Mouse (Mus musculus) stomach, embryonic 14.5 days (tissue): Measurements from ENCODE around the gene Tmem178. TPM values are rescaled to one million over a fixed set of nuclear protein-coding genes. Genes with fewer than 3 reads are reported as not detected.
A peak's percentile ranks its signal among the peaks of the same experiment; 100 is the strongest.
"Not testable (repeated sequence)": the region's sequence is repeated elsewhere in the genome, so short reads cannot be mapped to it uniquely, and the experiment has no call there.

ENCODE experiments used
- ATAC-seq: fragments of 200-750 bp; cut with Nextera tagmentation; 2 replicates; pipeline ENCODE4 v1.8.0; 2017; ENCODE audit warnings: low read depth, moderate TSS enrichment; ENCODE audit not compliant: insufficient number of reproducible peaks, insufficient read depth, low FRiP score
- H3K27ac ChIP-seq: fragments of 300-500 bp; sonication (generic); 2 replicates; pipeline ENCODE4 v1.5.1; 2014; ENCODE audit warnings: mild to moderate bottlenecking, low read length, moderate library complexity, mixed read lengths
- H3K27me3 ChIP-seq: fragments of 300-500 bp; sonication (generic); 2 replicates; pipeline ENCODE4 v1.6.1; 2014; ENCODE audit warnings: low read length, control low read depth, mixed read lengths; ENCODE audit not compliant: control insufficient read depth, insufficient read depth
- H3K36me3 ChIP-seq: fragments of 300-500 bp; sonication (generic); 2 replicates; pipeline ENCODE4 v1.6.1; 2014; ENCODE audit warnings: mild to moderate bottlenecking, control low read depth, low read length, moderate library complexity, mixed read lengths; ENCODE audit not compliant: control insufficient read depth, insufficient read depth
- H3K4me1 ChIP-seq: fragments of 300-500 bp; sonication (generic); 2 replicates; pipeline ENCODE4 v1.6.1; 2014; ENCODE audit warnings: low read length, control low read depth, mixed read lengths; ENCODE audit not compliant: control insufficient read depth, insufficient read depth
- H3K4me2 ChIP-seq: fragments of 300-500 bp; sonication (generic); replicated peaks from 2 replicates; pipeline ENCODE4 v1.6.1; 2014; ENCODE audit warnings: low read depth, low read length, control low read depth
- H3K4me3 ChIP-seq: fragments of 300-500 bp; sonication (generic); 2 replicates; pipeline ENCODE4 v1.5.1; 2014; ENCODE audit warnings: low read depth, low read length, control low read depth
- H3K9ac ChIP-seq: fragments of 300-500 bp; sonication (generic); replicated peaks from 2 replicates; pipeline ENCODE4 v1.6.1; 2014; ENCODE audit warnings: low read depth, mild to moderate bottlenecking, control low read depth, low read length, moderate library complexity, mixed read lengths
- H3K9me3 ChIP-seq: fragments of 300-500 bp; sonication (generic); 2 replicates; pipeline ENCODE4 v1.6.1; 2016; ENCODE audit warnings: low read depth, low read length, control low read depth; ENCODE audit not compliant: control insufficient read depth
- WGBS: fragments of 180-500 bp; shearing (Covaris S2); extraction: QIAGEN DNeasy Blood & Tissue Kit; methylation state at CpG from one replicate; pipeline ENCODE4 v1.1.7; 2014; 5-methylcytosine and 5-hydroxymethylcytosine counted together
- polyA plus RNA-seq: library from polyadenylated mRNA; unstranded; fragments of >200 nt; fragmentation: Nextera tagmentation; extraction: Ambion mirVana; gene quantifications from 2 replicates; pipeline ENCODE4 v1.2.1, GENCODE M21; 2014

The Tmem178 gene
- polyA plus RNA-seq, 1 experiment from 2014 or later = 5.6 TPM

- Histone ChIP-seq H3K9me3 (no peaks in the 10 kb centered on the region), H3K27me3 (no peaks in the 10 kb centered on the region), H3K4me2 (no peak overlapping the region), H3K36me3 (no peaks in the 10 kb centered on the region), H3K4me1 (no peaks in the 10 kb centered on the region), H3K27ac (no peak overlapping the region), H3K9ac (no peak overlapping the region), H3K4me3 (no peak overlapping the region)
- no peak for ATAC-seq
- 39% methylated on average over 5 of the region's 5 CpGs for WGBS
Measured at GRCm38 (mm10) chr17:80936521-80936920, 7.9 kb upstream of the Tmem178 start.

- ATAC-seq = no peak
- no peak overlapping the region for H3K4me2 ChIP-seq
- 89% methylated on average over 7 of the region's 7 CpGs for WGBS
Measured at GRCm38 (mm10) chr17:80939833-80940232, 4.6 kb upstream of the Tmem178 start.

GRCm38 (mm10) chr17:80941857-80942256, 2.6 kb upstream of the Tmem178 start:
- WGBS = 46% methylated on average over 11 of the region's 11 CpGs
- ATAC-seq = no peak
- no peak overlapping the region for H3K9ac ChIP-seq

More at GRCm38 (mm10) chr17:80939833-80940232, 4.6 kb upstream of the Tmem178 start:
- Histone ChIP-seq H3K27me3 (0 out of 2 replicates have a peak, but pooled peaks cover 8% of the 10 kb centered on the region), H3K9ac (no peak overlapping the region), H3K4me1 (no peaks in the 10 kb centered on the region), H3K9me3 (no peaks in the 10 kb centered on the region), H3K4me3 (no peak overlapping the region), H3K27ac (no peak overlapping the region), H3K36me3 (no peaks in the 10 kb centered on the region)

GRCm38 (mm10) chr17:80943835-80944529, 450 bp upstream of the Tmem178 start:
- H3K27ac ChIP-seq = no peak overlapping the region
- H3K27me3 ChIP-seq = peaks cover 11% of the 10 kb centered on the region; the same call in 1 of the 2 replicates
- H3K36me3 ChIP-seq = no peaks in the 10 kb centered on the region
- WGBS = 12% methylated on average over 18 of the region's 26 CpGs
- H3K9ac ChIP-seq = peak overlapping the region; percentile 50; the same call in 1 of the 2 replicates
- ATAC-seq = no peak
- H3K4me2 ChIP-seq = peak overlapping the region; percentile 100
- peak overlapping the region; percentile 60 for H3K4me3 ChIP-seq
- H3K9me3 ChIP-seq = no peaks in the 10 kb centered on the region
- no peaks in the 10 kb centered on the region for H3K4me1 ChIP-seq

More at GRCm38 (mm10) chr17:80941857-80942256, 2.6 kb upstream of the Tmem178 start:
- H3K4me2 ChIP-seq = no peak overlapping the region
- H3K27me3 ChIP-seq = peaks cover 11% of the 10 kb centered on the region; the same call in 1 of the 2 replicates
- no peaks in the 10 kb centered on the region for H3K9me3 ChIP-seq
- no peaks in the 10 kb centered on the region for H3K36me3 ChIP-seq
- H3K27ac ChIP-seq = no peak overlapping the region
- no peaks in the 10 kb centered on the region for H3K4me1 ChIP-seq
- no peak overlapping the region for H3K4me3 ChIP-seq

GRCm38 (mm10) chr17:80945510-80945909, 1.1 kb downstream of the Tmem178 start:
- peaks cover 11% of the 10 kb centered on the region; the same call in 1 of the 2 replicates for H3K27me3 ChIP-seq
- WGBS = 40% methylated on average over 8 of the region's 8 CpGs
- not testable (repeated sequence) for H3K9ac ChIP-seq, ATAC-seq, H3K9me3 ChIP-seq, H3K36me3 ChIP-seq, H3K4me3 ChIP-seq, H3K4me1 ChIP-seq, H3K4me2 ChIP-seq, H3K27ac ChIP-seq

GRCm38 (mm10) chr17:80946091-80946885, 1.9 kb downstream of the Tmem178 start:
- H3K4me3 ChIP-seq = no peak overlapping the region
- H3K36me3 ChIP-seq = no peaks in the 10 kb centered on the region
- H3K9ac ChIP-seq = no peak overlapping the region
- WGBS = 68% methylated on average over 5 of the region's 5 CpGs
- peaks cover 11% of the 10 kb centered on the region; the same call in 1 of the 2 replicates for H3K27me3 ChIP-seq
- ATAC-seq = no peak
- H3K27ac ChIP-seq = no peak overlapping the region
- no peak overlapping the region for H3K4me2 ChIP-seq
- no peaks in the 10 kb centered on the region for H3K9me3 ChIP-seq
- H3K4me1 ChIP-seq = no peaks in the 10 kb centered on the region

- no peak overlapping the region for H3K4me3 ChIP-seq
- no peaks in the 10 kb centered on the region for H3K4me1 ChIP-seq
- WGBS = 76% methylated on average over 12 of the region's 12 CpGs
- H3K4me2 ChIP-seq = no peak overlapping the region
- no peak overlapping the region for H3K27ac ChIP-seq
- no peak overlapping the region for H3K9ac ChIP-seq
- H3K9me3 ChIP-seq = no peaks in the 10 kb centered on the region
- ATAC-seq = no peak
- H3K36me3 ChIP-seq = no peaks in the 10 kb centered on the region
- peaks cover 11% of the 10 kb centered on the region; the same call in 1 of the 2 replicates for H3K27me3 ChIP-seq
Measured at GRCm38 (mm10) chr17:80947075-80947960, 2.9 kb downstream of the Tmem178 start.

GRCm38 (mm10) chr17:80949382-80949781, 5.0 kb downstream of the Tmem178 start:
- ATAC-seq = no peak
- Histone ChIP-seq H3K9ac (no peak overlapping the region), H3K4me3 (no peak overlapping the region), H3K36me3 (no peaks in the 10 kb centered on the region), H3K27me3 (peaks cover 3% of the 10 kb centered on the region; the same call in 1 of the 2 replicates), H3K27ac (no peak overlapping the region), H3K4me1 (no peaks in the 10 kb centered on the region), H3K9me3 (no peaks in the 10 kb centered on the region), H3K4me2 (no peak overlapping the region)
- 83% methylated on average over 7 of the region's 7 CpGs for WGBS
